Mouse (Mus musculus) left cerebral cortex, adult 8-10 months (tissue): ENCODE measurements around the gene Gm28043. TPM values are rescaled to one million over a fixed set of nuclear protein-coding genes. Genes with fewer than 3 reads are reported as not detected.
"Not testable (repeated sequence)": the region's sequence is repeated elsewhere in the genome, so short reads cannot be mapped to it uniquely, and the experiment has no call there.

Experiments
- DNase-seq, 2 experiments: peaks; one replicate each; pipeline ENCODE4 v3.0.0; 2022; ENCODE audit warnings: low spot score in 2 of 2
- total RNA-seq, 4 experiments: library from RNA; stranded (reverse); gene quantifications; 2 replicates each; pipeline ENCODE4 v1.2.4; 2022

Gm28043 gene
- total RNA-seq, 4 experiments from 2014 or later = 3.8 to 6.2 (median 4.8) TPM

DNA sequence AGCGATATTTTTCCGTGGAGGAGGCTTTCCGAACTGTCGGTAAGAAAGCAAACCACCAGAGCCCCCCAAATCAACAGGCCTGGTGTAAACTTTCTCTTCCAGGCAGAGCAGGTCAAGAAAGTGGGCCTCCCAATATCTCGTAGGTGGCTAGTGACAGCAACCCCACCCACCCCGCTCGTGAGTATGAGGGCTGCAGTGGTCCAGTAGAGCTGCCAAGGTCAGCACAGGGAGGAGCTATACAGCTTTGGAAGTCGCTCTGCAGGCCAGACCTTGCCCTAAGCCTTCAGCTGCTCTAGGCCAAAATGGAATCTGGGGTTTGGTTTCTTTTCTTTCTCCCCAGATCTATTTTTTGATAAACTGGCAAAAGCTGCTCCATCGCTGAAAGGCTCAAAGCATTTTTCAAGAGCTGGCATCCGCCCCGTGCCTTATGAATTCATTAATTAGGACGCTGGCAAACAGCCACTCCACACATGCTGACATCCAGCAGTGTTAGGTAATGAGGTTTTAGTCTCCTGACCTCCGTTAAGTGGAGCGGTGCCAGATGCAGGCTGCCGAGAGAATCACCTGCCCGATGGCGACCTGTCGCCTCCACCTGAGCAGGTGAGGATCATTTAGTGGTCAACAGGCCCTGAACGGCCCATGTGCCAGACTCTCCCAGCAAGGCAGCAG lies 96.5 kb downstream of the Gm28043 start:
- no peak for DNase-seq

DNA sequence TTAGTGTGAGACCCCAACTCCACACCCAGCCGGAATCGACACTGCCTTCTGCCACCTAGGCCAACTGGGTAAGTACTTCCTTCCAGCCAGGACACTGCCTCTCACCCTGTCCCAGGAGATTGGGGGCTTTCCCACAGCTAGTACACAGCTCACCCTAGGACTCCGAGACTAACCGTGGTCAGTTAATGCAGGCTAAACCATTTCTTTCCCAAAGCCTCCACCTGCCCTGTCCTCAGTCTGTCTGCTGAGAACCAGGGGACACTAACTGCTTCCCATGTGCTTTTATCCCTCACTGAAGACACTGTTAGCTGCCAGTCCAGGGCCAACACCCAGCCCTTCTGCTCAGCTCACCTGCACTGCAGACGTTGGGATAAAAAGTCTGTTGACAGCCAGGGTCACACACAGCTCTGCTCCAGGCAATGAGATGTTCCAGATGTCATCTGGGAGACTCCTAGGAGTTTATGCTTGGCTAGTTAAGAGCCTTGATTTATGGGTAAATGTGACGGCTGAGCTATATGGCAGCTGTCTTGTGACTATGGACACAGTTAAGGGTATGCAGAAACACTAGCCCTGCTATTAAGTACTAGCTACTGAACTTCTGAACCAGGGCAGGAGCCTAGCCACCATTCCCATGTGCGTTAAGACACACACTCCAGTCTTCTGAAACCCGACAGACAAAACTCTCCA lies 97.2 kb downstream of the Gm28043 start:
- DNase-seq = no peak

DNA sequence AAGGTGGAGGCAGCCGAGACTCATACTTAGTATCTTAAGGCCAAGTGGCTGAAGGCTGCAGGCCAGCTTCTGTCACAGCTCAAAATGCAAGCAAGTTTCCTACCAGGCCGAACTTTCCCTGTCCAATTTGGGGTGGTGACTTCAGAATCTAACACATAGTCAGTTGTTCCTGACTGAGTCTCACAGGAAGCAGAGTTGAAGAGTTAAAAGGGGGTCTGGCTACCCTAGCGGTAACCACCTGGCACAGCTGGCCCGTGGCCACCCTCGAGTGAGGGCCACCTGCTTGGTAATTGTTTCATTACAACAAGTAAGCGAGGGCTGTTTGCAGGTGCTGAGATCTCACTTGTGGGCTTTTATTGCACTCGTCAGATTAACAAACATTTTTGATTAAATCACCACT lies 97.9 kb downstream of the Gm28043 start:
- DNase-seq = no peak

DNA sequence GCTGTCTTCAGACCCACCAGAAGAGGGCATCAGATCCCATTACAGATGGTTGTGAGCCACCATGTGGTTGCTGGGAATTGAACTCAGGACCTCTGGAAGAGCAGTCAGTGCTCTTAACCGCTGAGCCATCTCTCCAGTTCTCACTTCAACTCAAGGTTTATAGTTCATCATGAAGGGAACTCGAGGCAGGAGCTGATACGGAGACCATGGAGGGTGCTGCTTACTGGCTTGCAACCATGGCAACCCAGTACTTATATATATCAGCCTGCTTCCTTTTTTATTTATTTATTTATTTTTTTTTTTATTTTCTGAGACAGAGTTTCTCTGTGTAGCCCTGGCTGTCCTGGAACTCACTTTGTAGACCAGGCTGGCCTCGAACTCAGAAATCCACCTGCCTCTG lies 99.1 kb downstream of the Gm28043 start:
- not testable (repeated sequence) for DNase-seq

DNA sequence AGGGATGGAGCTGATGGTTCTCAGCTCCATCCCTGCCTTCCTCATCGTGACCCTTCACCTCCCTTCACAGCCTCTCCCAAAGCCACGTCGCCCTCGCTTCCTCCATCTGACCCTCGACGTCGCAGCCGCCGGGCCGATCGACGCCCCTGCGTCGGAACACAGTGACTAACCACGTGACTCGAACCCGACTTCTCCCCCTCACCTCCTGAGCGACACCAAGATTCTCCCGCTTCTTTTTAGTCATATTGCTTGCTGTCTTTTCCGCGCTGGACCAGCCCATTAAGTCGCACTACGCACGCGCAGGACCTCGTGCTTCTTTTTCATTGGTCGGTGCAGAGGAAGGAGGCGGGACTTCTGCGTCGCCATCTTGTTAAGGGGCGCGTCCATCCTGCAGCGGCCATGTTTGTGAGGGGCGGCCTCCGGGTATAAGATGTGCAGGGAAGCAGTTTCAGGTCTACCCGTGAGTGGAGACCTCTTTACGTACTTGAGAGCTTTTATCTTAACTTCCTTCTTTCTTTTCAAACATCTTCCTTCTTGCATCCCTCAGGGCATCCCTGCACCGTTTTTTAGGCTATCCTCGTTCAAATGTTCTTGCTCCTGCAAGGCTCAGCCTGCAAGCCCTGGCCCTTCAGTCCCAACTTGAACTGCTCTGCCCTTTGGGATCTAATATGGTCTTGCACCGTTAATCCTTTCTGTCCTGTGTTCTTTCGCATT lies 102.2 kb downstream of the Gm28043 start, which contains the start of gene Ccdc167:
Gene Ccdc167 (minus strand): TSS at position 313 of the 714 bp plus-strand sequence.
- peak; percentile 94 to 98 for DNase-seq

DNA sequence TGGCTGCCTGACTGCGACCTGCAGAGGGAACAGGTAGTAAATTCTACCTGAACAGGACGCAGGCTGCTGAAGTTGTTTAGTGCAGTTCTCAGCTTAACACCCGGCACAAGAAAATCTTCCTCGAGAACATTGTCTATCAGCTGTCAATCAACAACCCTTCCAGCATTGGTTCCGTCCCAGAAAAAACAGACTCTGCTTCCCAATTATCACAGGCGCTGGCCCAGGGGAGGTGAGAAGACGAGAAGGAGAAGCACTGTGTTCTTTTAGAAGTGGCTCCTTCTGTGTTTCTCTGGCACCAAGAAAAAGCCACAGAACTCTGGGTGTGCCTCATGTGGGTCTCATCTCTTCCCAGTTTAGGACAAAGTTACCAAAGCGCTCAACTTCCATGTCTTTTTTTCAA lies 104.0 kb downstream of the Gm28043 start:
- no peak for DNase-seq

DNA sequence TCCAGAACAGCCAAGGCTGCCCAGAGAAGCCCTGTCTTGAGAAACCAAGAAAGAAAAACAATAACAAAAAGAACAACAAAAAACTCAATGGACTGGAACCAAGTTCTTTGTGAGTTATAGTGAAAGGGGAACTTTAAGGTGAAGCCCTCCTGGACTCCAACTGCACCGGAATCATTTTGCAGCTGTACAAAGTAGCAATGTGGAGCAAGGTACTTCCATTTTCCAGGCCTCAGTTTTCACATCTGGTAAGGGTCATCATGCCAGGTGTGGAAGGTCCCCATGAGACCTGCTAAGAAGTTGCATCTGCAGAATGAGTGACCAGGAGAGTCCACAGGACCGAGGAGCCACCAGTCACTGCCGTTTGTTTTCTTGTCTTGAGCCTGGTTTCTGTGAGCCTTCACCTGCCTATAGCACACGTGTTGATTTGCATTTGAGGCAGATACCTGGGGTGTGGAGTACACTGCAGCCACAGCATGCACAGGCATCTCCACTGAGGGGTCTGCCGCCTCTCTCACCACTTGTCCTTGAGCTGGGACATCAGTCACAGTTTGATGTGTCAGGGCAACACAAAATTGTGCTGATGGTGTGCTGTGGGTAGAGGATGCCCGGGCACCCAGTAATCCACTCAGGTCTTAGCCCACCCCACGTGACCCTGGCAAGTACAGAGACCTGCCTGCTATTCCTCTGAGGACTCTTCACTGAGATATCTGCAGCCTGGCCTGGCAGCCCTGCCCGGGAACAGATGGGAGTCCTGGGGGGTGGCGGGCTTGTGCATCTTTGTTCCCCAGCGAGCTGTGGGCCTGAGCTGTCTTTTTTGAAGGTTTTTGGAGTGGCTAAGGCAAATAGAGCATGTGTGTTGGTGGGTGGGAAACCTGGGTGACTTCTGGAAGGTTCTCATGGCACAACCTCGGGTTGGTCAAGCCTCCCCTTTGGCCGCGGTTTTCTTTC lies 105.2 kb downstream of the Gm28043 start:
- no peak for DNase-seq

DNA sequence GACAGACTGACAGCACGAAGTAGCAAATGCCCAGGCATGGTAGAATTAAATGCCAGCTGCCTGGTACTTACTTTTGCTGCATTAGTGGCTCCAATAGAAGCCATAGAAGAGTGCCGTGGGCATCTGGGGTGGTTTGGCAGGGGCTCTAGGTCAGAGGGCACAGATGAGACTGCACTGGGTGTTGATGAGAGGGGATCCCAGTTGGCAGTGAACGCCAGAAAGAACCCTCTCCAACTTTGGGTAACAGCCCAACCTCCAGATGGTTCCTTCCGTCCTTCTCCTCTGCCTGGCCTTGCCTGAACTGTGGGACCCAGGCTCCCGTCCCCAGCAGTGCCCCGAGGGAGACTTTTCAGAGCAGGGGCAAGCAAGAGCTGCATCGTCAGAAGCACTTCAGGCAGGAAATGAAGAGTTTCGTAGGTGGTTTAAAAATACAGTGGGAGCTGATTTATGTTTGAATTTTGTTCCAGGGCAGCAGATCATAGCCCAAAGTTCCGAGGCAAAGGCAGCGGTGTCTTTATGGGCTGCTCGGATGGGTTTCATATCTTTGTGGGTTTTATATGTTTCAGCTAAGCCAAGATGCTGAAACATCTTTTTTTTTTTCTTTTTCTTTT lies 106.2 kb downstream of the Gm28043 start:
- DNase-seq = no peak

DNA sequence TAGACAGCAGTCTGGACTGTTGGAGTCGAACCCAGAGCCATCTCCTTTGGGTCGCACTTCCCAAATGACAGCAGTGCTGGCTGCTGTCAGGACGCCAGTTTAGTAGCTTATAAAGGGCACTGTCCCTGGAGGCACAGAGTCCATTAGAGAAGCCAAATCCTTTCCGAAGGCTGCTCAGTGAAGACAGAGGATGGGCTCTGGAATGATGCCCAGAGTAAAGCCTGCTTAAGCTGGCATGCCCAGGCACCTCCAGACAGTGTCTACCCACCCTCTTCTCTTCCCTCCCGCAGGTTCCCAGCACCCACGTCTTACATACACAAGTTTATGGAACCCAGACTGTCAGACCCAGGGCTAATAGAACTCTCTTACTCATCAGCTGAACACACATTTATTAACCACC lies 109.9 kb downstream of the Gm28043 start:
- DNase-seq = no peak

DNA sequence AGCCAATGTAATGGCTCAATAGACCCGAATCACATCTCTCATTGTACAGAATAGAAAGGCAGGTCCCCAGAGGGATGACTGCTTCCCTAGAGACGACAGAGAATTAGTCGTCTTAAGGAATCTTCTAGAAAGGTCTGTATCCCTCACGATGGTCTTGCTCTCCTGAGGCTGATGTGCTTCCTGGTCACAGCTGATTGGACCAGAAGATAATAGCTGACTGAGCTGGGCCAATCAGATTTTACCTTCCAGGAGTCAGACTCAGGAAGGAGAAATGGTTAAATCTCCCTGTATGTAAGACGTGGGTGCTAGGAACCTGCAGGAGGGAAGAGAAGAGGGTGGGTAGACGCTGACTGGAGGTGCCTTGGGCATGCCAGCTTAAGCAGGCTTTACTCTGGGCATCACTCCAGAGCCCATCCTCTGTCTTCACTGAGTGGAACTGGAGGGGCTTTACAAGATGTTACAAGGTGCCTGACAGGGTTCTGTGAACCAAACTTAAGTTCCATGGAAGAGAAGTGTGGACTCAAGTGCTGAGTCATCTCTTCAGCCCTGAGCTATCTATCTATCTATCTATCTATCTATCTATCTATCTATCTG lies 110.4 kb downstream of the Gm28043 start:
- no peak for DNase-seq

DNA sequence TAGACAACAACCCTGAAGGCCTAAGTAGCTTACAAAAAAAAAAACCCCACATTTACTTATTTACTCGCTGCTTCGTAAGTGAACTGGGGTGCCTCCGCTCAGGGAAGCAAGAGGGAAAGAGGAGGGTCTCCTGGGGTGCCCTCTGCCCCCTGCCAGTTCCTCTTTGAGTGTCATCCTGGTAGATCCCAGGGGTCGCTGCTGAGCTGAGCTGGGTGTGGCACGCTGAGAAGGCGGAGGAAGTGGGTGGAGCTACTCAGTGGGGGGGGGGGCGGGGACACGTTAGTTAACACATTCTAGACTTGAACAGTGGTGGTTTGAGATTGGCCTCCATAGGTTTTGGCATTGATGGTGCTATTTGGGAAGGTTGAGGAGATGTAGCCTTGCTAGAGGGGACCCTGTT lies 113.4 kb downstream of the Gm28043 start:
- DNase-seq = no peak

DNA sequence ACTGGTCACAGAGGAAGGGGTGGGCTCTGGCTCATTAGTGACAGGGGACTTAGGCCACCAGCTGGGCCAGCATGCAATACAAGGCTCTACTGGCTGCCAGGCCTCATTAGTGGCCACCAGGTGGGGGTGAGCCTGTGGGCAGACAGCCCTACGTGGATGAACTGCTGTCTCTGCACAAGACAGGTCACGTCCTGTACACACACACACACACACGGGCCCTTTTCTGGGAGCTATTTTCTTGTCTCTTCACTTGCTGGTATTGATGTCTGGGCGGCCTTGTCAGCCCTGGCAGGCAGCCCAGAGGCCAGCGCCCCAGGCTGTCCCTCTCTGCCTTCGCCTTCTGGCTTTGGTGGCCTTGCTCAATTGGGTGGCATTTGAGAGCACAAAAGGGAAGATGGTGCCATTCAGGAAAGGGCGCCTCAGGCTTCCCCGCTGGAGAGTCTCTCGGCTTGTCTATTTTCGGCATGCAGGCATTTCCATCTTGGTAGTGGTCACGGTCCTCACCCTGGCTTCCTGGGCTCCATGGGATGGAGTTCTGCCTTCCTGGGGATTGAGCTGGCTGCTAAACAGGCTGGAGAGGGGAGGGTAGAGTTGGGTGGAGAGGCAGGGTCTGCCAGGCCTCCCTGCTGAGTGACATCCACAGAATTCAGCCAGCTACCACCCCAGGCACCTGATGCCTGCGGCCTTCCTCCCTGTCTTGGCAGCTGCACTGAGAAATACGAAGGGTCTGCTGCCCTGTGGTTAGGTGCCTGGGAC lies 116.0 kb downstream of the Gm28043 start:
- DNase-seq = no peak

DNA sequence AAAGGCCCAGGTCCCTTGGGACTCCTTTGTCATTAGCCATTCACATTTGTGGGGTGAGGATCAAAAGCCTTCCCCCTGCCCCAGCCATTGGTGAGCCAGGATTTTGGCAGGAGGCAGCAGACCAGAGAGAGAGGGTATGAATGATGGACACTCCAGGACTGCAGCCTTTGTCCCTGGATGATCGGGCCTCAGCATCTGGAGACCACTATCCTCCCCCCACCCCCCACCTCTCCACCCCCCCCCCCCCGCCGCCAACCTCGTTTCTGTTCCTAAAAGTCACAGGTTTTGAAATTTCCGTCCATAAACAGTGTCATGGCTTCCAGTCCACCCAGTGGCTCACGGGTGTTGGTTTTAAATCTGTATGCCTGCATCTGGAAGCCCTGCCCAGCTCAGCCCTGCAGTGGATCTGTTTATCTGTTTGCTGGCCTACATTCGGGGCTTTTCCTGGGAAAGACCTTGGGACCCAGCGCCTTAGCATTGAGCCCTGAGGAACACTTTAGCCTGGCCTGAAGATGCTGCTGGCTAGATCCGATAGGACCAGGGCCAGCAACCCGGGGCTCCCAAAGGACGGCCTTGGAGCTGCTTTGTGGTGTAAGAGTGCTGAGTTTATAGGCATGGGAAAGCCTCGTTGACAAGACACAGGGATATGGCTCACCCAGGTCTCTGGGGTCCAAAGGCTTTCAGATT lies 116.7 kb downstream of the Gm28043 start:
- DNase-seq = no peak

DNA sequence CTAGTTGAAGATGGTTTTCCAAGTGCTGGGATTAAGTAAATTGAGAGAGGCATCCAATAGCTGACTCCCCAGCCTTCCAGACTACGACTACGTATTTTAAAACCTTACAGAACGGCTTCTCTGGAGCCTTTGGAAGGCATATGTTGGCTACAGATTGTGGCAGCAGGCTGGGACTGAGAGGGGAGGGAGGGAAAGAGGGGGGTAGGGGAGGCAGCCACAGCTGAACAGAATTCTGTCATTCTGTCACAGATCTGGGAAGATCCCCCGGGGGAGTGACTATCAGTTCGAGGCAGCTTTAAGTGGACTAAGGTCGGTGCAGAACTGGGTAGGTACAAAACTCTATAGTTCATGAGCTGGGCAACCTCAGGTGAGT lies 117.3 kb downstream of the Gm28043 start:
- no peak for DNase-seq

DNA sequence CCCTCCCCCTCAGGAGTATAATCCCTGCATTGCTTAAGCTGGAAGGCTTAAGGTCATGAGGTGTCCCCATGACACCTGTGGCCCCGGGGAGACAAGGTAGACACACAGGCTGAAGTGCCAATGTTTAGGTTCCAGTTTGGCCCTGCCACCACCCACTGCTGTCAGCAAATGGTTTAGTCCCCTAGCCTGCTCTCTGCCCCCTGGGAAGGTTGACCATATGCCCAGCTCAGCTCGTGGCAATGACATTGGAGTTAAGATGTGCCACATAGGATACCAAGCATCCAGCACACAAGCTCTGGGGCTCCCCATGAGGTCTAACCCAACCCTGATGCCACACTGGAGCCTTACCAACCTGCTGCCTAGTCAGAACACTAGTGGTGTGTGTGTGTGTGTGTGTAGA lies 117.8 kb downstream of the Gm28043 start:
- no peak for DNase-seq

DNA sequence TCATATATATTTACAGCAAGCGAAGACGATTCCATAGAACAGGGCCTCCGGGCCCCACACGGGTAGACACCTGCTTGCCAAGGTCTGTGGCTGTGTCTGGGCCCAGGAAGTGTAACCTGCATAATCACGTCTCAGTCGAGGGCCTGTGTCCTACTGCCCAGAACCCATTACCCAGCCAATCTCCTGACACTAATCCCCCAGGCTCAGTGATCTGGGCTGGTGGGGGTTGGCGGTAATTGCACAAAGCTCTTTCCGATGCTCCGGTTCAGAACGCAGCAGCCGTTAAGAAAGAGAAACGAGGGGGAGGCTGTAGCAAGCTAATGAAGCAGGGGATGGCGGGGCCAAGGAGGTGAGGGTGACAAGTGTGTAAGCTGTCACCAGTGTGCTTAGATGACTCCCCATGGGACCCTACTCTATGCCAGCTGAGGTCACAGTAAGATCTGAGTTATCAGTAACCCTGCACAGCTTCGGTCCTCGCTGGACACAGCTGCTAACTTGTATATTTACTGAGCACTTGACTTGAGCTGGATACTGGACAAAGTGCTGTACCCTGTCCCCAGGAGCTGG lies 121.9 kb downstream of the Gm28043 start:
- DNase-seq = no peak

DNA sequence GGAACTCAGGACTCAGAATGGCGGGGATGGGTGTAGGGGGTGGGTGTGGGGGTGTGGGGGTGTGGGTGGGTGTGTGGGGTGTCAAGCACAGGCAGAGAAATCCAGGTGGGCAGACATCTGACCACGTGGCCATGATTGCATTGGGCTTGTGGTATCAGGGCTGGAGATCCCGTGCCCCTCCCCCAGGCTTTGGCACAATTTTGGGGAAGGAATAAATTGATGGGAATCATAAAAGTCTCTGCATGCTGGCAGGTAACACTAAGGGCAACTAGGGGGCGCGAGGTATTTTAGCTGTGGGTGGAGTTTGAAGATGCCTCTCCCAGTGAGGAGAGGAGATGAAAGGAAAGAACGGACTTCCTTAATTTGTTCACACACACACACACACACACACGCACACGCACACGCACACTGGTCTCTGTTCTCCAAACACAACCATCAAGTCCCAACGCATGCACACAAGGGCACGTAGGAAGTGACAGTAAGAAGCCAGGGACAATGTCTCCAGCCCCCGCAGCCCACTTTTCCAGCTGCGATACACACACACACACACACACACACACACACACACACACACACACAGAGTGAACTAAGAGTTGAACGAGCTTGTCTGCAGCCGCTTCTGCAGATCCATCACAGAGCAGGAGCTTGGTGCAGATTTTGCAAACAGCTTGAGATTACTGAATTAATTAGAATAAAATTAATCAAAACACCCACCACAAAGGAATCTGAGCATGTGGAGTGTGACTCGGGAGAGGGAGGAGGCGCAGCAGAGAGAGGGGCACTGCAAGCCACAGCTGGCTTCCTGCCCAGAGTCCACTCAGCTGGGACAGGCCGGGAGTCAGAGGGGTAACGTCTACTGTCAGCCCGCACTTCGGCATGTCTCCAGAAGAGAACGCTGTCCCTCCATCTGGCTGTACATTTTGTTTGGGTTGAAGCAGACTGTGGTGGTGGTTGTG lies 123.5 kb downstream of the Gm28043 start:
- DNase-seq = peak in 1 of 2 experiments; percentile 49

DNA sequence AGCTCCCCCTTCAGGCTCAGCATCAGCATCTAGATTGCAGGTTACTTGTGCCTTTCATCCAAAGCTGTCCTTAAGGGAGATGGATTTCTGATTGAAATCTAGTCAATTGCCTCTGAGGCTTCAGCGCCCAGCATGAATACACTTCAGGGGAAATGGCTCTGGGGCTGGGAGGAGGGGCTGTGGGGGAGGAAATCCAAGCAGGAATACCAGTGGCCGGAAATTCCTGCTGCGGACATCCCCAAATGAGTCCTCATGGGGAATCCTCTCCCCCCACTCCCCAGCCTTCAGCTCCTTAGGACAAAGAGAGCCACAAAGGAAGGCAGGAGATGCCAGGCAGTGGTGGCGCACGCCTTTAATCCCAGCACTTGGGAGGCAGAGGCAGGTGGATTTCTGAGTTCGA lies 132.8 kb downstream of the Gm28043 start:
- no peak for DNase-seq
